Mouse (Mus musculus) MEL (cell line): ENCODE results near the gene Trpc7. TPM values are rescaled to one million over a fixed set of nuclear protein-coding genes. Genes with fewer than 3 reads are reported as not detected.

Experiments
- DNase-seq: peaks from one replicate; pipeline ENCODE4 v3.0.0; 2011; ENCODE audit warnings: low read depth, low spot score
- H3K27ac ChIP-seq: 2 replicates; pipeline ENCODE4 v1.5.1; 2012; ENCODE audit warnings: low read depth, mild to moderate bottlenecking, control low read depth, low read length, moderate library complexity; ENCODE audit not compliant: control insufficient read depth
- H3K27me3 ChIP-seq, 2 experiments: fragments of 150-350 bp in 1 of 2; sonication (generic) in 1 of 2; 2 replicates each; pipeline ENCODE4 v1.6.1; 2012; ENCODE audit warnings: low read length in 2 of 2, mild to moderate bottlenecking in 2 of 2, improper control_type of control experiment in 1 of 2, moderate library complexity in 1 of 2; ENCODE audit not compliant: insufficient read depth in 2 of 2, control insufficient read depth in 1 of 2
- H3K36me3 ChIP-seq, 2 experiments: 2 replicates each; pipeline ENCODE4 v1.6.1; 2012 to 2014; ENCODE audit warnings: low read length in 2 of 2, improper control_type of control experiment in 1 of 2, inconsistent platforms in 1 of 2, mild to moderate bottlenecking in 1 of 2; ENCODE audit not compliant: insufficient read depth in 2 of 2, control insufficient read depth in 1 of 2
- H3K4me1 ChIP-seq, 2 experiments: fragments of 150-350 bp in 1 of 2; sonication (generic) in 1 of 2; 2 replicates each; pipeline ENCODE4 v1.6.1; 2012; ENCODE audit warnings: low read length in 2 of 2, improper control_type of control experiment in 1 of 2, mild to moderate bottlenecking in 1 of 2; ENCODE audit not compliant: insufficient read depth in 2 of 2, control insufficient read depth in 1 of 2
- H3K4me3 ChIP-seq, 2 experiments: fragments of 150-350 bp in 1 of 2; sonication (generic) in 1 of 2; 2 replicates each; pipeline ENCODE4 v1.5.1; 2012; ENCODE audit warnings: low read depth in 2 of 2, low read length in 2 of 2, mild to moderate bottlenecking in 2 of 2, moderate library complexity in 2 of 2, control low read depth in 1 of 2, improper control_type of control experiment in 1 of 2; ENCODE audit not compliant: control insufficient read depth in 1 of 2, insufficient read depth in 1 of 2
- H3K79me2 ChIP-seq: 2 replicates; pipeline ENCODE4 v1.6.1; 2012; ENCODE audit warnings: mild to moderate bottlenecking, low read length, moderate library complexity; ENCODE audit not compliant: control insufficient read depth, poor library complexity, insufficient read depth
- H3K9ac ChIP-seq: 2 replicates; pipeline ENCODE4 v1.6.1; 2012; ENCODE audit warnings: low read depth, mild to moderate bottlenecking, control low read depth, low read length, moderate library complexity; ENCODE audit not compliant: control insufficient read depth, poor library complexity, severe bottlenecking
- H3K9me3 ChIP-seq: fragments of 150-350 bp; sonication (generic); replicated peaks from 2 replicates; pipeline ENCODE4 v1.6.1; 2012; ENCODE audit warnings: mild to moderate bottlenecking, low read length, improper control_type of control experiment, moderate library complexity; ENCODE audit not compliant: insufficient read depth
- CTCF ChIP-seq, 3 experiments: IDR thresholded peaks in 2 of 3; conservative IDR thresholded peaks in 1 of 3; 2 replicates each; pipeline ENCODE4 v1.5.1; 2011 to 2012; ENCODE audit warnings: low read length in 3 of 3, low read depth in 2 of 3, mild to moderate bottlenecking in 2 of 3, improper control_type of control experiment in 1 of 3, inconsistent platforms in 1 of 3, mixed read lengths in 1 of 3, moderate library complexity in 1 of 3; ENCODE audit not compliant: control insufficient read depth in 1 of 3, insufficient read depth in 1 of 3, poor library complexity in 1 of 3, severe bottlenecking in 1 of 3
- E2F4 ChIP-seq: IDR thresholded peaks from 2 replicates; pipeline ENCODE4 v1.6.1; 2011; ENCODE audit warnings: low read depth, low read length, improper control_type of control experiment, borderline replicate concordance
- ELF1 ChIP-seq: IDR thresholded peaks from 2 replicates; pipeline ENCODE4 v1.6.1; 2014; ENCODE audit warnings: low read depth, mild to moderate bottlenecking, inconsistent platforms, low read length, improper control_type of control experiment, moderate library complexity
- ETS1 ChIP-seq: IDR thresholded peaks from 2 replicates; pipeline ENCODE4 v1.6.1; 2012; ENCODE audit warnings: low read depth, mild to moderate bottlenecking, inconsistent platforms, low read length, improper control_type of control experiment, moderate library complexity
- HCFC1 ChIP-seq: IDR thresholded peaks from 2 replicates; pipeline ENCODE4 v1.6.1; 2012; ENCODE audit warnings: low read depth, mild to moderate bottlenecking, inconsistent platforms, low read length, improper control_type of control experiment, moderate library complexity
- JUND ChIP-seq: IDR thresholded peaks from 2 replicates; pipeline ENCODE4 v1.6.1; 2011; ENCODE audit warnings: low read depth, mild to moderate bottlenecking, improper control_type of control experiment, low read length
- KAT2A ChIP-seq: conservative IDR thresholded peaks from 2 replicates; pipeline ENCODE4 v1.6.1; 2012; ENCODE audit warnings: low read depth, low read length, improper control_type of control experiment, inconsistent platforms
- MYB ChIP-seq: IDR thresholded peaks from 2 replicates; pipeline ENCODE4 v1.6.1; 2011; ENCODE audit warnings: mild to moderate bottlenecking, low read depth, low read length, improper control_type of control experiment
- MYC ChIP-seq: IDR thresholded peaks from 2 replicates; pipeline ENCODE4 v1.6.1; 2011; ENCODE audit warnings: low read depth, mild to moderate bottlenecking, low read length, improper control_type of control experiment, moderate library complexity
- NELFE ChIP-seq: IDR thresholded peaks from 2 replicates; pipeline ENCODE4 v1.6.1; 2011; ENCODE audit warnings: low read depth, low read length, improper control_type of control experiment
- POLR2A ChIP-seq, 2 experiments: IDR thresholded peaks; 2 replicates each; pipeline ENCODE4 v1.6.1; 2011 to 2012; ENCODE audit warnings: low read length in 2 of 2, mild to moderate bottlenecking in 2 of 2, control low read depth in 1 of 2, improper control_type of control experiment in 1 of 2, low read depth in 1 of 2, moderate library complexity in 1 of 2; ENCODE audit not compliant: control insufficient read depth in 1 of 2, insufficient read depth in 1 of 2, poor library complexity in 1 of 2
- POLR2AphosphoS5 ChIP-seq: IDR thresholded peaks from 2 replicates; pipeline ENCODE4 v1.6.1; 2012; ENCODE audit warnings: low read depth, borderline replicate concordance, mild to moderate bottlenecking, inconsistent platforms, low read length, moderate library complexity, mixed read lengths
- RCOR1 ChIP-seq: IDR thresholded peaks from 2 replicates; pipeline ENCODE4 v1.6.1; 2012; ENCODE audit warnings: low read depth, mild to moderate bottlenecking, inconsistent platforms, low read length, improper control_type of control experiment
- SMC3 ChIP-seq: IDR thresholded peaks from 2 replicates; pipeline ENCODE4 v1.6.1; 2011; ENCODE audit warnings: low read depth, low read length, improper control_type of control experiment
- TAL1 ChIP-seq: IDR thresholded peaks from 2 replicates; pipeline ENCODE4 v1.6.1; 2012; ENCODE audit warnings: mild to moderate bottlenecking, inconsistent platforms, low read length, moderate library complexity, mixed read lengths
- USF1 ChIP-seq: IDR thresholded peaks from 2 replicates; pipeline ENCODE4 v1.6.1; 2014; ENCODE audit warnings: low read depth, mild to moderate bottlenecking, inconsistent platforms, low read length, improper control_type of control experiment, moderate library complexity
- ZNF384 ChIP-seq: IDR thresholded peaks from 2 replicates; pipeline ENCODE4 v1.6.1; 2012; ENCODE audit warnings: low read depth, mild to moderate bottlenecking, inconsistent platforms, low read length, improper control_type of control experiment
- polyA plus RNA-seq, 2 experiments: library from polyadenylated mRNA; stranded (reverse) in 1 of 2; unstranded in 1 of 2; fragments of >175 nt in 1 of 2; fragments of >200 nt in 1 of 2; gene quantifications; 2 replicates each; pipeline versions ENCODE4 v1.2.1 to v1.2.4; 2012; ENCODE audit warnings: low replicate concordance in 2 of 2, low read depth in 1 of 2; ENCODE audit not compliant: insufficient read length in 2 of 2, insufficient read depth in 1 of 2, missing spikeins in 1 of 2
- total RNA-seq: library from RNA; depleted of rRNA; stranded (reverse); fragments of 300-350 nt; gene quantifications from 2 replicates; pipeline ENCODE4 v1.2.3, GENCODE M21; 2012

Gene Trpc7
- total and polyA plus RNA-seq, 3 experiments, result not detected

GRCm38 (mm10) chr13:56734617-56735016 is 161.2 kb downstream of the Trpc7 start:
- Histone ChIP-seq H3K79me2 (no peaks in the 10 kb centered on the region), H3K4me1 (peaks cover 3 to 4% of the 10 kb centered on the region in 2 experiments), H3K27me3 (no peaks in the 10 kb centered on the region), H3K9me3 (no peaks in the 10 kb centered on the region)
- peak; percentile 19 for DNase-seq
- TF ChIP-seq ELF1 (no peak), CTCF (IDR thresholded peaks at IDR 0.05 in 2 of 3, conservative IDR thresholded peaks at IDR 0.05 in 1 of 3; ENCODE audit: control insufficient read depth in 1 of 3, insufficient read depth in 1 of 3, low read depth in 2 of 3, low read length in 3 of 3, poor library complexity in 1 of 3, severe bottlenecking in 1 of 3) (no peak), TAL1 (no peak), MYB (no peak), RCOR1 (no peak), NELFE (no peak), USF1 (no peak), HCFC1 (no peak)
- TF ChIP-seq, all 39 proteins: peak for 0
- Histone ChIP-seq H3K27ac (no peak overlapping the region), H3K36me3 (peaks cover 3 to 6% of the 10 kb centered on the region in 2 experiments), H3K4me3 (no peak overlapping the region), H3K9ac (no peak overlapping the region)

- Histone ChIP-seq H3K27me3 (no peaks in the 10 kb centered on the region), H3K4me3 (no peak overlapping the region), H3K79me2 (no peaks in the 10 kb centered on the region; the same call in 1 of the 2 replicates), H3K9ac (no peak overlapping the region), H3K9me3 (no peaks in the 10 kb centered on the region), H3K27ac (no peak overlapping the region), H3K4me1 (no peaks in the 10 kb centered on the region), H3K36me3 (peaks cover 0 to 3% of the 10 kb centered on the region in 2 experiments; a peak in 2 of 4 replicates)
- TF ChIP-seq ETS1, result no peak
- no peak for TF ChIP-seq MYC
- TF ChIP-seq JUND, result no peak
- TF ChIP-seq POLR2AphosphoS5, result no peak
- TF ChIP-seq SMC3, result no peak
- TF ChIP-seq HCFC1, result no peak
- no peak for TF ChIP-seq POLR2A (IDR thresholded peaks at IDR 0.05; ENCODE audit: control insufficient read depth in 1 of 2, insufficient read depth in 1 of 2, low read depth in 1 of 2, low read length in 2 of 2, poor library complexity in 1 of 2)
- TF ChIP-seq E2F4, result no peak
- TF ChIP-seq CTCF (IDR thresholded peaks at IDR 0.05 in 2 of 3, conservative IDR thresholded peaks at IDR 0.05 in 1 of 3; ENCODE audit: control insufficient read depth in 1 of 3, insufficient read depth in 1 of 3, low read depth in 2 of 3, low read length in 3 of 3, poor library complexity in 1 of 3, severe bottlenecking in 1 of 3), result no peak
- TF ChIP-seq ZNF384, result no peak
- no peak for TF ChIP-seq USF1
- TF ChIP-seq KAT2A, result no peak
- no peak for TF ChIP-seq MYB
- DNase-seq, result no peak
Measured at GRCm38 (mm10) chr13:56729046-56729445, 166.7 kb downstream of the Trpc7 start.
